Mouse (Mus musculus): ENCODE results near the gene Mia3. TPM values are rescaled to one million over a fixed set of nuclear protein-coding genes. Genes with fewer than 3 reads are reported as not detected.
A peak's percentile ranks its signal among the peaks of the same experiment; 100 is the strongest.
"Not testable (repeated sequence)": the region's sequence is repeated elsewhere in the genome, so short reads cannot be mapped to it uniquely, and the experiment has no call there.

Gene Mia3
- polyA plus RNA-seq (2014; fragmentation: Nextera tagmentation; extraction: Ambion mirVana) = 72.8 and 85.5 TPM in 2 replicates

GRCm38 (mm10) chr1:183369427-183370014, at the start of gene Mia3:
Gene Mia3 (minus strand): TSS chr1:183369553.
- Histone ChIP-seq H3K27me3 (replicated peaks; ENCODE audit: control insufficient read depth, insufficient read depth, low read length) (no peaks in the 10 kb centered on the region), H3K27ac (ENCODE audit: low read depth, low read length) (no peak within 1 kb of the TSS; the same call in 1 of the 2 replicates), H3K4me3 (ENCODE audit: low read depth, low read length) (peak within 1 kb of the TSS; percentile 93), H3K36me3 (ENCODE audit: control insufficient read depth, insufficient read depth, low read length) (peaks cover 1% of the 10 kb centered on the region; the same call in 1 of the 2 replicates), H3K9ac (ENCODE audit: low read depth, low read length) (peak within 1 kb of the TSS; percentile 85), H3K4me1 (replicated peaks; ENCODE audit: control insufficient read depth, insufficient read depth, low read length) (peaks cover 10% of the 10 kb centered on the region), H3K4me2 (peak within 1 kb of the TSS; percentile 98), H3K9me3 (ENCODE audit: control insufficient read depth, low read length) (peaks cover under 1% of the 10 kb centered on the region)
- DNase-seq (ENCODE audit: low spot score) (peak; percentile 93), ATAC-seq (replicated peaks; ENCODE audit: low FRiP score) (peak; percentile 99)
- under 1% methylated on average over 50 of the region's 51 CpGs for WGBS

DNA sequence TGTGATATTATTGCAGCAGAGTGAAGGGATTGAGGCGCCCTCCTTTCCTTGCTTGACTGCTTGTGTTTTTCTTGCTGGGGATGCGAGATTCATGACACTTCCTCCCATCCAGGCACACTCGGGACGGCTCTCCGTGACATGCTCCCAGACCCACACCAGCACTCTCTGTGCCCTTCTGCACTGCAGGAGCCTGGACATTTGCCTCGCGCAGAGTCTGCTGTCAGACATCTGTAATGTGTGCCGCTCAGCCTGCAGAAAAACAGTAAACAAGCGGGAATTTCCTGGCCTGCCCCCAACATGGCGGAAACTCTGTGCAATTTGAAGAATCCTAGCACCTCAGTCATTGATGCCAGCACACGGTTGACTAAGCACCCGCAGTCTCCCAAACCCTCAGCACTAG, 48.5 kb upstream of the Mia3 start, which contains the start of gene Hhipl2:
Hhipl2 (plus strand) TSS at position 343 of the 400 bp plus-strand sequence.
- ATAC-seq (replicated peaks; ENCODE audit: low FRiP score) = no peak
- H3K4me3 ChIP-seq (ENCODE audit: low read depth, low read length) = no peak within 1 kb of the TSS
- no peak within 1 kb of the TSS for H3K27ac ChIP-seq (ENCODE audit: low read depth, low read length)
- no peak for DNase-seq (ENCODE audit: low spot score)
- no peaks in the 10 kb centered on the region for H3K9me3 ChIP-seq (ENCODE audit: control insufficient read depth, low read length)
- H3K36me3 ChIP-seq (ENCODE audit: control insufficient read depth, insufficient read depth, low read length) = no peaks in the 10 kb centered on the region
- H3K4me1 ChIP-seq (replicated peaks; ENCODE audit: control insufficient read depth, insufficient read depth, low read length) = no peaks in the 10 kb centered on the region
- H3K27me3 ChIP-seq (replicated peaks; ENCODE audit: control insufficient read depth, insufficient read depth, low read length) = no peaks in the 10 kb centered on the region
- 76% methylated on average over 12 of the region's 12 CpGs for WGBS
- H3K9ac ChIP-seq (ENCODE audit: low read depth, low read length) = no peak within 1 kb of the TSS
- no peak within 1 kb of the TSS for H3K4me2 ChIP-seq

- H3K27ac ChIP-seq (ENCODE audit: low read depth, low read length) = no peak overlapping the region
- no peak overlapping the region for H3K9ac ChIP-seq (ENCODE audit: low read depth, low read length)
- 80% methylated on average over 15 of the region's 15 CpGs for WGBS
- ATAC-seq (replicated peaks; ENCODE audit: low FRiP score) = no peak
- H3K9me3 ChIP-seq (ENCODE audit: control insufficient read depth, low read length) = no peaks in the 10 kb centered on the region
- H3K4me1 ChIP-seq (replicated peaks; ENCODE audit: control insufficient read depth, insufficient read depth, low read length) = no peaks in the 10 kb centered on the region
- H3K27me3 ChIP-seq (replicated peaks; ENCODE audit: control insufficient read depth, insufficient read depth, low read length) = no peaks in the 10 kb centered on the region
- peaks cover 6% of the 10 kb centered on the region; the same call in 1 of the 2 replicates for H3K36me3 ChIP-seq (ENCODE audit: control insufficient read depth, insufficient read depth, low read length)
- no peak overlapping the region for H3K4me2 ChIP-seq
- no peak for DNase-seq (ENCODE audit: low spot score)
- no peak overlapping the region for H3K4me3 ChIP-seq (ENCODE audit: low read depth, low read length)
Measured at GRCm38 (mm10) chr1:183414081-183414727, 44.9 kb upstream of the Mia3 start.

GRCm38 (mm10) chr1:183403396-183403795, 34.0 kb upstream of the Mia3 start:
- ATAC-seq (replicated peaks; ENCODE audit: low FRiP score) (no peak), DNase-seq (ENCODE audit: low spot score) (no peak)
- H3K27me3 ChIP-seq (replicated peaks; ENCODE audit: control insufficient read depth, insufficient read depth, low read length) = no peaks in the 10 kb centered on the region
- WGBS = 91% methylated on average over 3 of the region's 3 CpGs
- no peak overlapping the region for H3K27ac ChIP-seq (ENCODE audit: low read depth, low read length)
- H3K4me3 ChIP-seq (ENCODE audit: low read depth, low read length) = no peak overlapping the region
- peaks cover 28% of the 10 kb centered on the region for H3K36me3 ChIP-seq (ENCODE audit: control insufficient read depth, insufficient read depth, low read length)
- H3K9ac ChIP-seq (ENCODE audit: low read depth, low read length) = no peak overlapping the region
- no peaks in the 10 kb centered on the region for H3K4me1 ChIP-seq (replicated peaks; ENCODE audit: control insufficient read depth, insufficient read depth, low read length)
- no peaks in the 10 kb centered on the region for H3K9me3 ChIP-seq (ENCODE audit: control insufficient read depth, low read length)
- H3K4me2 ChIP-seq = no peak overlapping the region

DNA sequence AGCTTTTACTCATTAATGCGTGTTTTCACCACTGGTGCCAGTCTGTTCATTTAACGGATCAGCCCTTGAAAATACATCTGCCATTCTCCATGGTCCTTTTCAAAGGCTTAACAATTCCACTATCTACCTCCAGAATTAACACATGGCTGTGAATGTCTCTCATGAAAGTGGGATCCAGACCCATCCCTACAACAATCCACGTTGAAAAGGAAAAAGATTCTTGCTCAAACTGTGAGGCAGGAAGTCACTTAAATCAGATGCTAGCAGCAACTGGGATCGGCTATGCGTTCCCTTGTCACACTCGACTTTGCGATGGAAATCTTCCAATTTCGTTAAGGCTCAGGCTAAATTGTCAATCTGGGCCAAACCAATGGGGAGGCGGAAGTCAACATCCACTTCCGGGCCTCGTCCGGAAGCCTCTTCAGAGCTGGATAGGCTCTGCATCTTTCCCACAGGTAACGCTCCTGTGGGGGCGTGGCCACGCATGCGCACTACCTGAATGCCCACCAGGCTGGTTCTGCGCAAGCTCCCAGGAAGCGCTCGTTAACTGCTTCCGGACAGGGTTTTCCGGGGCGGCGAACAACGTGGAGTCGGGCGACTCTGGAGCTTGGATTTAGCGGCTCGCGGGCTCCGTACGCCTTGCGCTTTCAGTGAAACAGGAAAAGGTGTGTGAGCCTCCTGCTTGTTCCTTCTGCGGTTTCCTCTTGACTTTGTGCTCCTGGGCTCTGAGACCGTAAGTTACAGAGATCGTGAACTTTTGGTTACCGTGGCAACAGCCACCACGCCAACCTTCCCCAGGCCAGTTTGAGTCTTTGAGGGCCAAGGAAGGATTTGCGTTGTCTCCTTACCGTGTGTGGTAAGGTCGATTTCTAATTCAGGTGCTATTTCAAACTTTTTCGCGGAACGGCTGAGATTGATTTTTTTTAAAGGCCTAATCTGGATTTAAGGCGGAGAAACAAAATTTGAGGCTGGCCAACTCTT, 19.4 kb upstream of the Mia3 start, which contains the start of gene Taf1a:
Taf1a (plus strand) TSS at position 556 of the 981 bp plus-strand sequence.
- DNase-seq (ENCODE audit: low spot score) (peak; percentile 92), ATAC-seq (replicated peaks; ENCODE audit: low FRiP score) (peak; percentile 100)
- no peak within 1 kb of the TSS for H3K27ac ChIP-seq (ENCODE audit: low read depth, low read length)

GRCm38 (mm10) chr1:183387421-183387820, 18.1 kb upstream of the Mia3 start:
- ATAC-seq (replicated peaks; ENCODE audit: low FRiP score); H3K36me3 ChIP-seq (ENCODE audit: control insufficient read depth, insufficient read depth, low read length): not testable (repeated sequence)
- WGBS = 86% methylated on average over 3 of the region's 3 CpGs

More for the DNA sequence above, 19.4 kb upstream of the Mia3 start, which contains the start of gene Taf1a:
- Histone ChIP-seq H3K9me3 (ENCODE audit: control insufficient read depth, low read length) (no peaks in the 10 kb centered on the region), H3K4me1 (replicated peaks; ENCODE audit: control insufficient read depth, insufficient read depth, low read length) (no peaks in the 10 kb centered on the region), H3K9ac (ENCODE audit: low read depth, low read length) (peak within 1 kb of the TSS; percentile 61), H3K4me3 (ENCODE audit: low read depth, low read length) (peak within 1 kb of the TSS; percentile 80), H3K4me2 (peak within 1 kb of the TSS; percentile 84), H3K36me3 (ENCODE audit: control insufficient read depth, insufficient read depth, low read length) (peaks cover 6% of the 10 kb centered on the region; the same call in 1 of the 2 replicates), H3K27me3 (replicated peaks; ENCODE audit: control insufficient read depth, insufficient read depth, low read length) (no peaks in the 10 kb centered on the region; the same call in 1 of the 2 replicates)
- 5% methylated on average over 44 of the region's 44 CpGs for WGBS

GRCm38 (mm10) chr1:183382621-183383020, 13.3 kb upstream of the Mia3 start:
- H3K36me3 ChIP-seq (ENCODE audit: control insufficient read depth, insufficient read depth, low read length) = no peaks in the 10 kb centered on the region
- no peaks in the 10 kb centered on the region for H3K4me1 ChIP-seq (replicated peaks; ENCODE audit: control insufficient read depth, insufficient read depth, low read length)
- DNase-seq (ENCODE audit: low spot score) (no peak), ATAC-seq (replicated peaks; ENCODE audit: low FRiP score) (no peak)
- no peaks in the 10 kb centered on the region; the same call in 1 of the 2 replicates for H3K27me3 ChIP-seq (replicated peaks; ENCODE audit: control insufficient read depth, insufficient read depth, low read length)
- no peaks in the 10 kb centered on the region for H3K9me3 ChIP-seq (ENCODE audit: control insufficient read depth, low read length)
- H3K9ac ChIP-seq (ENCODE audit: low read depth, low read length) = no peak overlapping the region
- H3K4me3 ChIP-seq (ENCODE audit: low read depth, low read length) = no peak overlapping the region
- no peak overlapping the region for H3K4me2 ChIP-seq
- no peak overlapping the region for H3K27ac ChIP-seq (ENCODE audit: low read depth, low read length)
- WGBS = 82% methylated on average over 2 of the region's 2 CpGs

More at GRCm38 (mm10) chr1:183387421-183387820, 18.1 kb upstream of the Mia3 start:
- H3K4me1 ChIP-seq (replicated peaks; ENCODE audit: control insufficient read depth, insufficient read depth, low read length); H3K9ac ChIP-seq (ENCODE audit: low read depth, low read length); H3K4me3 ChIP-seq (ENCODE audit: low read depth, low read length); DNase-seq (ENCODE audit: low spot score); H3K27ac ChIP-seq (ENCODE audit: low read depth, low read length); H3K9me3 ChIP-seq (ENCODE audit: control insufficient read depth, low read length); H3K4me2 ChIP-seq; H3K27me3 ChIP-seq (replicated peaks; ENCODE audit: control insufficient read depth, insufficient read depth, low read length): not testable (repeated sequence)

GRCm38 (mm10) chr1:183381816-183382215, 12.5 kb upstream of the Mia3 start:
- 75% methylated on average over 5 of the region's 5 CpGs for WGBS
- no peak overlapping the region for H3K4me3 ChIP-seq (ENCODE audit: low read depth, low read length)
- H3K27me3 ChIP-seq (replicated peaks; ENCODE audit: control insufficient read depth, insufficient read depth, low read length) = no peaks in the 10 kb centered on the region; the same call in 1 of the 2 replicates
- no peaks in the 10 kb centered on the region for H3K36me3 ChIP-seq (ENCODE audit: control insufficient read depth, insufficient read depth, low read length)
- DNase-seq (ENCODE audit: low spot score) = no peak
- no peak for ATAC-seq (replicated peaks; ENCODE audit: low FRiP score)
- no peak overlapping the region for H3K27ac ChIP-seq (ENCODE audit: low read depth, low read length)
- no peaks in the 10 kb centered on the region for H3K9me3 ChIP-seq (ENCODE audit: control insufficient read depth, low read length)
- no peaks in the 10 kb centered on the region for H3K4me1 ChIP-seq (replicated peaks; ENCODE audit: control insufficient read depth, insufficient read depth, low read length)
- H3K9ac ChIP-seq (ENCODE audit: low read depth, low read length) = no peak overlapping the region
- H3K4me2 ChIP-seq = no peak overlapping the region
